Comparison of ENCODE assay signal across 1 mouse cellular context in genomic region chr14:101704479-101704878, GRCm38 (mm10).
TF ChIP-seq lines count a peak whose summit lies in the region.

No protein-coding gene starts in this region.

TF ChIP-seq in CH12.LX, 34 proteins besides CTCF, POLR2A, EP300 and RAD21 (continued from another document):
- TF ChIP-seq POLR2AphosphoS2 (IDR thresholded peaks at IDR 0.05; ENCODE audit: low read depth, low read length) (no peak), MAZ (IDR thresholded peaks at IDR 0.05; ENCODE audit: low read depth, low read length) (no peak)
TF ChIP-seq in CH12.LX: peak in this region for 4.
